Mouse (Mus musculus): ENCODE results near the gene Mief1.

The Mief1 gene

GRCm38 (mm10) chr15:80228071-80228800, 5.6 kb upstream of the Mief1 start:
- DNase-seq: no peak

GRCm38 (mm10) chr15:80232331-80232730, 1.5 kb upstream of the Mief1 start:
- DNase-seq: no peak

DNA sequence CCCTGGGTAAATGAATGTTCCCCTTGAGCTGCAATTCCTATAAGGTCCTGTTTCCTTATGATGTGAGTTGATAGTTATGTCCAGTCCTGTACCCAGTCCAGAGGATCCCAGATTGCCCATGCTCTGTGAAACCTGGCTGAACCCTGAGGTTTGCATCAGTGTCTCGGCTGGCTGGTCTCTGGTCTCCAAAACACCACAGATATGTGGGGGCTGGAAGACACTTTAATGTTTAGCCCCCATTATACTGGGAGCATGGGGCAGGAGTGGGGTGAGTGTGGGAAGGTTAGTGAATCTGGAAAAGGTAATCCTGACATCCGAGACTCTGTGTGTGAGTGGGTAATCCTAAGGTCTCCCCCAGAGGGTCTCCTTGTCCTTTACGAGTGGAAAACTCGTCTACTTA, 765 bp upstream of the Mief1 start:
- DNase-seq: no peak

- DNase-seq: no peak
These were observed 1.7 kb downstream of the Mief1 start, which contains the start of gene AC140267.1 for GRCm38 (mm10) chr15:80235535-80235934. Gene AC140267.1, plus strand, starts transcription at chr15:80235835.

DNA sequence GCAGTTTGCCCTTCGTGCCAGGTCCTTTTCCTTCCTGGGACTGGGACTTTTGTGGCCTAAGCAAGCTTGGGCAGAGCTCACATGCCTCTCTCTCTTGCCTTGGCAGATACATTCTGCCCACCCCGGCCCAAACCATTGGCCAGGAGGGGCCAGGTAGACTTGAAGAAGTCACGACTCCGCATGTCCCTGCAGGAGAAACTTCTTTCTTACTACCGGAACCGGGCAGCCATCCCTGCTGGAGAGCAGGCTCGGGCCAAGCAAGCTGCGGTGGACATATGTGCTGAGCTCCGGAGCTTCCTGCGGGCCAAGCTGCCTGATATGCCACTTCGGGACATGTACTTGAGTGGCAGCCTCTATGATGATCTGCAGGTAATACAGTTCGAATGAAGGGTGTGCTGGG, 14.3 kb downstream of the Mief1 start:
- DNase-seq: peak; percentile 84

GRCm38 (mm10) chr15:80248596-80248995, 14.8 kb downstream of the Mief1 start:
- DNase-seq: no peak

DNA sequence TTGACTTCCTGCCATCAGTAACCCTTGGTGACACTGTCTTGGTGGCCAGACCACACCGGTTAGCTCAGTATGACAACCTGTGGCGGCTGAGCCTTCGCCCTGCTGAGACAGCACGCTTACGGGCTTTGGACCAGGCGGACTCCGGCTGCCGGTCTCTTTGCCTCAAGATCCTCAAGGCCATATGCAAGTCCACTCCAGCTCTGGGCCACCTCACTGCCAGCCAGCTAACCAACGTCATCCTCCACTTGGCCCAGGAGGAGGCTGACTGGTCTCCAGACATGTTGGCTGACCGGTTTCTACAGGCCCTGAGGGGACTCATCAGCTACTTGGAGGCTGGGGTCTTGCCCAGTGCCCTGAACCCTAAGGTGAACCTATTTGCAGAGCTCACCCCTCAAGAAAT, 15.9 kb downstream of the Mief1 start:
- DNase-seq: peak; percentile 91

DNA sequence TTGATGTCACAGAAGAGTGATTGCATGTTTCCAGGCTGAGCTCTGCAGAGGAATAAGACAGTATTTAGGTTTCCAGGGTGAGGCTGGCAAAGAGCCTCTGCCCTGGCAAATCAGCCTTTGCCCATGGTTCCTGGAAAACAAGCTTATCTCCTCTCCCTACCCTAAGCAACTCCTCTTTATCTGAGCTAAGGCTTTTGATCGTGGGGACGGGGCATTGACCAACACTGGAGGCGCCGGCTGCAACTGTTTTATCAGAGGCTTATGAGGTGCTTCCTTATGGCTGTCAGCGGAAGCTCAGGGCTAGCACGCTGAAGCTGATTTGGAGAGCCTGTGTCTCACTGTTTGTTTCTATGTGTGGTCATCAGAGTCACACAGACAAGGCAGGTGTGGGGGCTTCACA, 16.8 kb downstream of the Mief1 start:
- DNase-seq: no peak

DNA sequence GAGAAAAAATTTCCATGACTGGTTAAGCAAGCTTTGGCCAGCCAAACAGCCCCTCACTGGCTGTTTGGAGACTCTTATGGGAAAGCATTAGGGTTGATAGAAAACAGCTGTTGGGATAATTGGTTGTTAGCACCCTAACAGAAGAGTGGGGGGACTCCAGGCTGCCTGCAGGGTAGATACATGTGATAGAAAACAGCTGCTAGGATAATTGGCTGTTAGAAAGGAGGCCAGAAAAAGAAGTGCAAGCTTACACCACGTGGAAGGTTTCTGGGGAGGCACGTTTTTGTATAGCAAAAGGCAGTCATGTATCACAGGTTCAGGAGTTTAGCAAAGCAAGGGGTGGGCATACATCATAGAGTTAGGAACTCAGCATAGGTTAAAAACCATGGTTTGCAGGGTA, 19.7 kb downstream of the Mief1 start:
- peak; percentile 89 for DNase-seq

- DNase-seq: peak; percentile 92
These were observed 20.4 kb downstream of the Mief1 start for GRCm38 (mm10) chr15:80254207-80254606.

DNA sequence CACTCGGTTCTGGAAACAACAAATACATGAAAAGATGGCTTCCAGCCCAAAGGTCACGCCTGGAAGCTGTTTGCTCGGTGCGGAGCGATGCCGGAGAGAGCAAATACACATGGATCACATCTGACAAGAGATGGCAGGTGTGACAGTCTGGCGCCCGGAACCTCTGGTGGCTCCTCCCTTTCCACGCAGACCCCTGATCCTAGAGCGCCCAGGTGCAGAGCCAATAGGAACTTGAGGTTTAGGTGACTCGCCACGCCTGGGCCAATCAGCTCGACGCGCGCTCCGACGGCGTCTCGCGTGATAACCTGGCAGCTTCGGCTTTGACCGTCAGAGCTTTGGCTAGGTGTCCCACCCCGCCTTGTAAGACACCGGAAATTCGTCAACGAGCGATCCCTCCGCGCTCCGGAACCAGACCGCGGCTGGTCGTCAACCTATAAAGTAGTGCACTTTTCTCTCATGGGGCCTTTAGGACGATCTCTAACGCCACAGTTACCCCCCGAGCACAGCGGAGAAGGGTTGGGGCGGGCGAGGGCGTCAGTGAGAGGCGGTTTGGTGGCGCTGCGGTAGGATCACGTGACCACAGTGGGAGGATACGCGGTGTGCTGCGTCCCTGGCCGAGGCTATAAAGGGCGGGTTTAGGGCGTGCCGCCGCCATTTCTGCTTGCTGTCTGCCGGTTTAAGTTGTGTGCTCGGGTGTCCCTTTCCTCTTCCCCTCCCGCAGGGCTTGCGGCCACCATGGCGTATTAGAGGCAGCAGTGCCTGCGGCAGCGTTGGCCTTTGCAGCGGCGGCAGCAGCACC, 21.2 kb downstream of the Mief1 start, which contains the start of gene Atf4:
TSS of gene Atf4 (plus strand) at position 338 of the 799 bp plus-strand sequence.
- DNase-seq: peak; percentile 100

- DNase-seq: peak; percentile 99
These were observed 21.9 kb downstream of the Mief1 start for GRCm38 (mm10) chr15:80255646-80256121.

GRCm38 (mm10) chr15:80256242-80256641, 22.4 kb downstream of the Mief1 start:
- peak; percentile 96 for DNase-seq

GRCm38 (mm10) chr15:80256656-80257601, 23.1 kb downstream of the Mief1 start:
- peak; percentile 93 for DNase-seq

DNA sequence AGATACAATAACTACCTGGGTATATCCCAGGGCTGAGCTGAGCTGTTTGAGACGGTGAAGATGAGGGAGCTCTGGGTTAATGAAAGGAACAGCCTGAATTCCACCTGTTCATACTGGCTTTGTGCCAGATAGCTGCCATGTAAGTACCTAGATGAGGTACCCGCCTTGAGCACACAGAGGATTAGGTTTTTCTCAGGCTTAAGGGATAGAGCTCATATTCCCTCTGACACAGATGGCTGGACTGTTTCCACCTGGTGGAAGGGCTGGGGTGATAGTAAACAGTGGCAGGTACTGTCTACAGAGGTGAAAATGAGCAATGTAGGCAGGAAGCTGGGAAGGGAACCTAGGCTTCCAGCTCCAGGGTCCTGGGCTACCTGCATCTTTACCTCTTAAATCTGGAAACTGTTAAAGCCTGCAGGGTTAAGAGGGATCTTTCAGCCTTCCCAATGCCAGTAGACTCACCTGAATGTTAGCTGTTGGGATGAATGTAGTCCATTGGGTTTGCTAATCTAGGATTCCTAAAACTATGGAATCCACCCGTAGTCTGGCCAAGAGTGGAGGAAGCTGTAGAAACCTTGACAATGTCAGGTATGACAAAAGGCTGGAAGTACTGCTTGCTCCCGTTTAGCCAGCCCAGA, 23.9 kb downstream of the Mief1 start:
- DNase-seq: peak; percentile 90

- peak; percentile 92 for DNase-seq
These were observed 24.7 kb downstream of the Mief1 start for GRCm38 (mm10) chr15:80258240-80259170.

GRCm38 (mm10) chr15:80259406-80260045, 25.7 kb downstream of the Mief1 start:
- DNase-seq: peak; percentile 87

- DNase-seq: peak; percentile 97
These were observed 26.9 kb downstream of the Mief1 start for GRCm38 (mm10) chr15:80260677-80261076.

DNA sequence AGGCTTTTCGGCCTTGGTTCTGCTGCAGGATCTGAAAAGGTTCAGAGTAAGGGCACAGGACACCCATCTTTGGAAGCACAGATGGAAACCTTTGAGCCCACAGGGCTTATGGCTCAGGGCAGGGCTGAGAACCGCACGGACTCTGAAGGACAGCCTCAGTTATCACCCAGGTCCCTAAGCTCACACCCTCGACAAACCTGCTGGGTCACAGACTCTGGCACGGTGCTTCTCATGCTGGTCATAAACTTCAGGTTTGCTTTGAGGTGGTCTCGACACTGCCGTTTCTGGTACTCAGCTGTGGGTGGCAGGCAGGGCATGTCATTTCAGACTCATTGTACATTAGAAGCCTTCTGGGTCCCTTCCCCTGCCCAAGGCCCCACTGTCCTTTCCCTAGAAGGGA, 27.3 kb downstream of the Mief1 start:
- peak; percentile 91 for DNase-seq
